Mouse (Mus musculus): ENCODE data around the gene Zdhhc17.

- TF ChIP-seq CTCF (IDR thresholded peaks at IDR 0.05; ENCODE audit: borderline replicate concordance, control insufficient read depth, extremely low read depth, insufficient read depth, low read length, poor library complexity) = no peak
- no peak for TF ChIP-seq POLR2A (IDR thresholded peaks at IDR 0.05; ENCODE audit: control insufficient read depth, extremely low read depth, insufficient read depth, low read length, poor library complexity)
Observed at GRCm38 (mm10) chr10:110982771-110983170, 27.2 kb downstream of the Zdhhc17 start.
